Mouse (Mus musculus): ENCODE measurements at regions not wholly inside any gene's neighbourhood (a gene's known extent, or its start where the extent isn't known, plus 50 kb on each side); places are given as distances from the start of the nearest gene placed in this dataset.

GRCm38 (mm10) chr13:52019647-52020046 lies 173.2 kb downstream of the Gadd45g start:
- Histone ChIP-seq H3K4me3 (ENCODE audit: insufficient read depth, low read length) (no peak overlapping the region), H3K4me1 (ENCODE audit: control insufficient read depth, insufficient read depth, low read length) (peaks cover 27% of the 10 kb centered on the region), H3K27ac (ENCODE audit: insufficient read depth, low read depth, low read length) (no peak overlapping the region)
- TF ChIP-seq POLR2A (IDR thresholded peaks at IDR 0.05; ENCODE audit: borderline replicate concordance, low read depth, low read length), result no peak
- no peak for TF ChIP-seq CTCF (IDR thresholded peaks at IDR 0.05; ENCODE audit: low read depth, low read length)

- H3K4me3 ChIP-seq (ENCODE audit: insufficient read depth, low read length), result no peak overlapping the region
- H3K27ac ChIP-seq (ENCODE audit: insufficient read depth, low read depth, low read length), result no peak overlapping the region
- peaks cover 31% of the 10 kb centered on the region for H3K4me1 ChIP-seq (ENCODE audit: control insufficient read depth, insufficient read depth, low read length)
- TF ChIP-seq POLR2A (IDR thresholded peaks at IDR 0.05; ENCODE audit: borderline replicate concordance, low read depth, low read length) (no peak), CTCF (IDR thresholded peaks at IDR 0.05; ENCODE audit: low read depth, low read length) (no peak)
These were observed 174.7 kb downstream of the Gadd45g start for GRCm38 (mm10) chr13:52021150-52021549.

GRCm38 (mm10) chr13:52021828-52022227 lies 175.3 kb downstream of the Gadd45g start:
- H3K4me3 ChIP-seq (ENCODE audit: insufficient read depth, low read length), result no peak overlapping the region
- TF ChIP-seq POLR2A (IDR thresholded peaks at IDR 0.05; ENCODE audit: borderline replicate concordance, low read depth, low read length) (no peak), CTCF (IDR thresholded peaks at IDR 0.05; ENCODE audit: low read depth, low read length) (no peak)
- no peak overlapping the region for H3K27ac ChIP-seq (ENCODE audit: insufficient read depth, low read depth, low read length)
- peaks cover 26% of the 10 kb centered on the region for H3K4me1 ChIP-seq (ENCODE audit: control insufficient read depth, insufficient read depth, low read length)

GRCm38 (mm10) chr13:52022529-52022928 lies 176.1 kb downstream of the Gadd45g start:
- no peak overlapping the region for H3K4me3 ChIP-seq (ENCODE audit: insufficient read depth, low read length)
- TF ChIP-seq CTCF (IDR thresholded peaks at IDR 0.05; ENCODE audit: low read depth, low read length) (no peak), POLR2A (IDR thresholded peaks at IDR 0.05; ENCODE audit: borderline replicate concordance, low read depth, low read length) (no peak)
- H3K27ac ChIP-seq (ENCODE audit: insufficient read depth, low read depth, low read length), result no peak overlapping the region
- peaks cover 19% of the 10 kb centered on the region for H3K4me1 ChIP-seq (ENCODE audit: control insufficient read depth, insufficient read depth, low read length)

GRCm38 (mm10) chr13:52024349-52024748 lies 177.9 kb downstream of the Gadd45g start:
- Histone ChIP-seq H3K4me1 (ENCODE audit: control insufficient read depth, insufficient read depth, low read length) (peaks cover 12% of the 10 kb centered on the region), H3K4me3 (ENCODE audit: insufficient read depth, low read length) (no peak overlapping the region), H3K27ac (ENCODE audit: insufficient read depth, low read depth, low read length) (no peak overlapping the region)
- TF ChIP-seq CTCF (IDR thresholded peaks at IDR 0.05; ENCODE audit: low read depth, low read length), result no peak
- no peak for TF ChIP-seq POLR2A (IDR thresholded peaks at IDR 0.05; ENCODE audit: borderline replicate concordance, low read depth, low read length)

GRCm38 (mm10) chr13:52024832-52025481 lies 178.5 kb downstream of the Gadd45g start:
- TF ChIP-seq CTCF (IDR thresholded peaks at IDR 0.05; ENCODE audit: low read depth, low read length) (no peak), POLR2A (IDR thresholded peaks at IDR 0.05; ENCODE audit: borderline replicate concordance, low read depth, low read length) (no peak)
- Histone ChIP-seq H3K4me3 (ENCODE audit: insufficient read depth, low read length) (no peak overlapping the region), H3K4me1 (ENCODE audit: control insufficient read depth, insufficient read depth, low read length) (peaks cover 12% of the 10 kb centered on the region), H3K27ac (ENCODE audit: insufficient read depth, low read depth, low read length) (no peak overlapping the region)

GRCm38 (mm10) chr13:52025482-52025848 lies 179.0 kb downstream of the Gadd45g start:
- H3K4me3 ChIP-seq (ENCODE audit: insufficient read depth, low read length), result no peak overlapping the region

GRCm38 (mm10) chr13:52026291-52026690 lies 179.8 kb downstream of the Gadd45g start:
- Histone ChIP-seq H3K27ac (ENCODE audit: insufficient read depth, low read depth, low read length) (no peak overlapping the region), H3K4me1 (ENCODE audit: control insufficient read depth, insufficient read depth, low read length) (peaks cover 16% of the 10 kb centered on the region), H3K4me3 (ENCODE audit: insufficient read depth, low read length) (no peak overlapping the region)
- TF ChIP-seq CTCF (IDR thresholded peaks at IDR 0.05; ENCODE audit: low read depth, low read length) (no peak), POLR2A (IDR thresholded peaks at IDR 0.05; ENCODE audit: borderline replicate concordance, low read depth, low read length) (no peak)

More at GRCm38 (mm10) chr13:52025482-52025848, 179.0 kb downstream of the Gadd45g start:
- Histone ChIP-seq H3K27ac (ENCODE audit: insufficient read depth, low read depth, low read length) (no peak overlapping the region), H3K4me1 (ENCODE audit: control insufficient read depth, insufficient read depth, low read length) (peaks cover 12% of the 10 kb centered on the region)
- TF ChIP-seq CTCF (IDR thresholded peaks at IDR 0.05; ENCODE audit: low read depth, low read length) (no peak), POLR2A (IDR thresholded peaks at IDR 0.05; ENCODE audit: borderline replicate concordance, low read depth, low read length) (no peak)

- no peak for TF ChIP-seq CTCF (IDR thresholded peaks at IDR 0.05; ENCODE audit: low read depth, low read length)
- no peak for TF ChIP-seq POLR2A (IDR thresholded peaks at IDR 0.05; ENCODE audit: borderline replicate concordance, low read depth, low read length)
- Histone ChIP-seq H3K4me1 (ENCODE audit: control insufficient read depth, insufficient read depth, low read length) (peaks cover 12% of the 10 kb centered on the region), H3K4me3 (ENCODE audit: insufficient read depth, low read length) (no peak overlapping the region), H3K27ac (ENCODE audit: insufficient read depth, low read depth, low read length) (no peak overlapping the region)
These were observed 183.5 kb downstream of the Gadd45g start for GRCm38 (mm10) chr13:52029868-52030422.

- H3K4me3 ChIP-seq (ENCODE audit: insufficient read depth, low read length), result no peak overlapping the region
- no peak for TF ChIP-seq CTCF (IDR thresholded peaks at IDR 0.05; ENCODE audit: low read depth, low read length)
- no peak for TF ChIP-seq POLR2A (IDR thresholded peaks at IDR 0.05; ENCODE audit: borderline replicate concordance, low read depth, low read length)
- peaks cover 20% of the 10 kb centered on the region for H3K4me1 ChIP-seq (ENCODE audit: control insufficient read depth, insufficient read depth, low read length)
- peak overlapping the region; percentile 17; the same call in 1 of the 2 replicates for H3K27ac ChIP-seq (ENCODE audit: insufficient read depth, low read depth, low read length)
These were observed 185.0 kb downstream of the Gadd45g start for GRCm38 (mm10) chr13:52031465-52031864.
